Mouse (Mus musculus): ENCODE measurements around the gene Hagh. TPM values are rescaled to one million over a fixed set of nuclear protein-coding genes. Genes with fewer than 3 reads are reported as not detected.

Gene Hagh
- polyA plus RNA-seq, 1 experiment = not detected

DNA sequence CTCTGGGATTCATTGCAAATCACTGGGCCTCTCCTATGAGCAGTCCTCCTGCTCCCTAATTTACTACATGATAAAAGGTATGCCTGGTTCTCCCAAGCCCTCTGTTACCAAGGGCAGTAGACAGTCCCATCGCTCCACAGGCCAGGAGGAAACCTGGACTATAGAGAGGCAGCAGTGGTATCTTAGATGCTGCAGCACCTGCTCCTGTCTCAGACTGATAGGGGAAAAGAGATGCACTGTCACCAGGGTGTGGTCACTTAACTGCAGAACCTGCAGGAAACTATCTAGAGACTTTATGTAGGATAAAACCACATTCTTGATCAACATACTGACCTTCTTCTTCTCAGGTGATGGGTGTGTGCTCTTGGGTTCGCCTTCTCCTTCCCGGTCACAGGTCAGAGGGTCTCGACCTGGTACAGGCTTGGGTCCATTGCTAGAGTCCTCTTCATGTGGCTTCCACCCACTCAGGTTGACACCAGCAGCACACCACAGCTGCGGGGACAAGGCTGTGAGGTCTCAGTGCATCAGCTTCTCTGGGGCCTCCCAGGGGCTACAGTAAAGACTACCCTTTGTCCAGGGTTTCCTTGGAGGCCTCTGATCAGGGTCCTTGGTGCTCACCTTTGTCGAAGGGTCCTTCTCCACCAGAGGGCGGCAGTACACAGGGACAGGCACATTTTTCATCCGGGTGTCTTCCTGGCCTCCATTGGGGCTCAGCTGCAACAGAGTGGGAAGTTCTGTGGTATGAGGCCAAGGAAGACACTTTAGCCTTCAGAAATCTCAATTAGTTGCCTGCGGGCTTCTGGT lies 62.9 kb downstream of the Hagh start:
- TF ChIP-seq CTCF (IDR thresholded peaks at IDR 0.05; ENCODE audit: insufficient read depth, low read depth, low read length) (no peak), POLR2A (IDR thresholded peaks at IDR 0.05; ENCODE audit: insufficient read depth, low read depth, low read length) (no peak)
- 67% methylated on average over 9 of the region's 9 CpGs for WGBS
- Histone ChIP-seq H3K27ac (ENCODE audit: insufficient read depth, low read depth, low read length) (no peak overlapping the region), H3K4me3 (ENCODE audit: insufficient read depth, low read depth, low read length) (no peak overlapping the region), H3K4me1 (ENCODE audit: control insufficient read depth, insufficient read depth, low read length) (peaks cover 9% of the 10 kb centered on the region)

DNA sequence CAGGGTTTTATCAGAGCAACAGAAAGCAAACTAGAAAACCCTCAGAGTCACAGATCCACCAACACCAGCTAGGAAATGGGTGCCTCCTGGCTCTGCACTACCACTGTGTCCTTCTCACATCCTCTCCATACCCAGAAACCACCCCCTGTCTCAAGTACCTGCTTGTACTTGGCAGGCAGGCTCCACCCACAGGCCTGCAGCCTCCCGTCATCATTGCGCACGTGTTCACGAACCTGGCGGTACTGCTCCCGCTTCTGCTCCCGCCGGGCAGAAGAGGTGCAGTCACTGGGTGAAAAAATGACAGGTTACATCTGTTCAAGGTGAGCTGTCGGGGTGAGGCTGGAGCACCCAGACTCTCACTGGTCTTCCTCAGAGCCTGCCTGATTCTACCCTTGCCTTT lies 63.8 kb downstream of the Hagh start:
- no peak for TF ChIP-seq POLR2A (IDR thresholded peaks at IDR 0.05; ENCODE audit: insufficient read depth, low read depth, low read length)
- TF ChIP-seq CTCF (IDR thresholded peaks at IDR 0.05; ENCODE audit: insufficient read depth, low read depth, low read length) = no peak
- Histone ChIP-seq H3K27ac (ENCODE audit: insufficient read depth, low read depth, low read length) (no peak overlapping the region), H3K4me3 (ENCODE audit: insufficient read depth, low read depth, low read length) (no peak overlapping the region), H3K4me1 (ENCODE audit: control insufficient read depth, insufficient read depth, low read length) (peaks cover under 1% of the 10 kb centered on the region; the same call in 1 of the 2 replicates)
- WGBS = 89% methylated on average over 9 of the region's 9 CpGs

DNA sequence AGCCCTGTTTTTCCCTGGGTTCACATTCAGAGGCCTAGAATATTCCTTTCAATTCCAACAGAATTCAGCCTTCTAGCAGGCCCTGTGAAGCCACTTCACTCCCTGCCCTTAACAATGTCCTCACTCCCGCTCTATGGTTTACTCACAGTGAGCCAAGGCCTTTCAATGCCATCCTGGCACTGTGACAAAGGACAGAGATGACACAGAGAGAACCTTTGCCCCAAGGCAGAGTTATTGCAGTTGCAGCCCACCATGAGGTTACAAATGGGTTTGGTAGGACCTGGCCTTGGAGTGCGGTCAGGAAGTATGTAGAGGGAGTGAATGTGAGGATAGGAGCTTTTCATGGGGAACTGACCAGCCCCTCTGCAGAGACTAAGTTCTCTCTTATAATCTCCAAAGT lies 67.6 kb downstream of the Hagh start:
- H3K4me1 ChIP-seq (ENCODE audit: control insufficient read depth, insufficient read depth, low read length) = peaks cover 3% of the 10 kb centered on the region; the same call in 1 of the 2 replicates
- H3K27ac ChIP-seq (ENCODE audit: insufficient read depth, low read depth, low read length) = no peak overlapping the region
- 80% methylated on average over 2 of the region's 2 CpGs for WGBS
- TF ChIP-seq CTCF (IDR thresholded peaks at IDR 0.05; ENCODE audit: insufficient read depth, low read depth, low read length) = no peak
- TF ChIP-seq POLR2A (IDR thresholded peaks at IDR 0.05; ENCODE audit: insufficient read depth, low read depth, low read length) = no peak
- no peak overlapping the region for H3K4me3 ChIP-seq (ENCODE audit: insufficient read depth, low read depth, low read length)

DNA sequence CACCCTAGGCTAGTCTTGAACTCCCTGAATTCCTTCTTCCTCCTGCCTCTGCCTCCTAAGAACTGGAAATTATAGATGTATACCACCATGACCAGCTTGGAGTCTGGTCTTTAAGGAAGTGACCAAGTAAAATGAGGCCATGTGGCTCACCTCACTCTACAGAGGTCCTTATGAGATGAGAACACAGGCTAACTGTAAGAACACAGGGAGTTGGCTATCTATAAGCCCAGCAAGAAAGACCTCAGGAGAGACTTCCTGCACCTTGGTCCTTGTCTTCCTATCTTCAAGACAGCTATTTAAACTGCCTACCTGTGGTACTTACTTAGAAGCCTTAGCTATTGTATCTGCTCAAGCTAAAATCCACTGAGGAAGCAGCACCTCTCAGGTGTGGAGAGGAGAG lies 74.0 kb downstream of the Hagh start:
- Histone ChIP-seq H3K4me1 (ENCODE audit: control insufficient read depth, insufficient read depth, low read length) (peaks cover 3% of the 10 kb centered on the region; the same call in 1 of the 2 replicates), H3K4me3 (ENCODE audit: insufficient read depth, low read depth, low read length) (no peak overlapping the region), H3K27ac (ENCODE audit: insufficient read depth, low read depth, low read length) (no peak overlapping the region)
- TF ChIP-seq POLR2A (IDR thresholded peaks at IDR 0.05; ENCODE audit: insufficient read depth, low read depth, low read length) (no peak), CTCF (IDR thresholded peaks at IDR 0.05; ENCODE audit: insufficient read depth, low read depth, low read length) (no peak)

Other genes with a start within 250 kb of the Hagh start
- gene Tsc2, start 207.5 kb upstream of the Hagh start, polyA plus RNA-seq (2012; ENCODE audit: insufficient read depth, insufficient read length, low replicate concordance, missing spikeins) = 286 TPM in 1 of 2 replicates, not detected in the other
- gene Nthl1, start 207.5 kb upstream of the Hagh start, polyA plus RNA-seq (2012; ENCODE audit: insufficient read depth, insufficient read length, low replicate concordance, missing spikeins) = not detected in 2 replicates
- not detected in 2 replicates for gene Slc9a3r2, start 189.8 kb upstream of the Hagh start, polyA plus RNA-seq (2012; ENCODE audit: insufficient read depth, insufficient read length, low replicate concordance, missing spikeins)
- gene Npw, start 181.7 kb upstream of the Hagh start, polyA plus RNA-seq (2012; ENCODE audit: insufficient read depth, insufficient read length, low replicate concordance, missing spikeins) = not detected in 2 replicates
- not detected in 2 replicates for gene Zfp598, start 170.5 kb upstream of the Hagh start, polyA plus RNA-seq (2012; ENCODE audit: insufficient read depth, insufficient read length, low replicate concordance, missing spikeins)
- not detected in 2 replicates for gene Syngr3, start 150.2 kb upstream of the Hagh start, polyA plus RNA-seq (2012; ENCODE audit: insufficient read depth, insufficient read length, low replicate concordance, missing spikeins)
- gene Gfer, start 144.0 kb upstream of the Hagh start, polyA plus RNA-seq (2012; ENCODE audit: insufficient read depth, insufficient read length, low replicate concordance, missing spikeins) = not detected in 2 replicates
- not detected in 2 replicates for gene Noxo1, start 143.9 kb upstream of the Hagh start, polyA plus RNA-seq (2012; ENCODE audit: insufficient read depth, insufficient read length, low replicate concordance, missing spikeins)
- not detected in 2 replicates for gene Tbl3, start 132.5 kb upstream of the Hagh start, polyA plus RNA-seq (2012; ENCODE audit: insufficient read depth, insufficient read length, low replicate concordance, missing spikeins)
- gene Rnf151, start 122.1 kb upstream of the Hagh start, polyA plus RNA-seq (2012; ENCODE audit: insufficient read depth, insufficient read length, low replicate concordance, missing spikeins) = not detected in 2 replicates
- not detected in 2 replicates for gene Rps2, start 122.0 kb upstream of the Hagh start, polyA plus RNA-seq (2012; ENCODE audit: insufficient read depth, insufficient read length, low replicate concordance, missing spikeins)
- gene Ndufb10, start 115.7 kb upstream of the Hagh start, polyA plus RNA-seq (2012; ENCODE audit: insufficient read depth, insufficient read length, low replicate concordance, missing spikeins) = not detected in 2 replicates
- not detected in 2 replicates for gene Rpl3l, start 112.3 kb upstream of the Hagh start, polyA plus RNA-seq (2012; ENCODE audit: insufficient read depth, insufficient read length, low replicate concordance, missing spikeins)
- gene Msrb1, start 103.5 kb upstream of the Hagh start, polyA plus RNA-seq (2012; ENCODE audit: insufficient read depth, insufficient read length, low replicate concordance, missing spikeins) = not detected in 2 replicates
- not detected in 2 replicates for gene Hs3st6, start 87.2 kb upstream of the Hagh start, polyA plus RNA-seq (2012; ENCODE audit: insufficient read depth, insufficient read length, low replicate concordance, missing spikeins)
- not detected in 2 replicates for gene Meiob, start 35.9 kb upstream of the Hagh start, polyA plus RNA-seq (2012; ENCODE audit: insufficient read depth, insufficient read length, low replicate concordance, missing spikeins)
- gene Fahd1, start 10.2 kb downstream of the Hagh start, polyA plus RNA-seq (2012; ENCODE audit: insufficient read depth, insufficient read length, low replicate concordance, missing spikeins) = not detected in 2 replicates
- gene Igfals, start 25.9 kb downstream of the Hagh start, polyA plus RNA-seq (2012; ENCODE audit: insufficient read depth, insufficient read length, low replicate concordance, missing spikeins) = not detected in 2 replicates
- gene Nubp2, start 46.2 kb downstream of the Hagh start, polyA plus RNA-seq (2012; ENCODE audit: insufficient read depth, insufficient read length, low replicate concordance, missing spikeins) = not detected in 2 replicates
- not detected in 2 replicates for gene Spsb3, start 46.5 kb downstream of the Hagh start, polyA plus RNA-seq (2012; ENCODE audit: insufficient read depth, insufficient read length, low replicate concordance, missing spikeins)
- not detected in 2 replicates for gene Eme2, start 54.9 kb downstream of the Hagh start, polyA plus RNA-seq (2012; ENCODE audit: insufficient read depth, insufficient read length, low replicate concordance, missing spikeins)
- not detected in 2 replicates for gene Mrps34, start 55.0 kb downstream of the Hagh start, polyA plus RNA-seq (2012; ENCODE audit: insufficient read depth, insufficient read length, low replicate concordance, missing spikeins)
- not detected in 2 replicates for gene Nme3, start 56.4 kb downstream of the Hagh start, polyA plus RNA-seq (2012; ENCODE audit: insufficient read depth, insufficient read length, low replicate concordance, missing spikeins)
- gene Mapk8ip3, start 96.8 kb downstream of the Hagh start, polyA plus RNA-seq (2012; ENCODE audit: insufficient read depth, insufficient read length, low replicate concordance, missing spikeins) = 307 TPM in 1 of 2 replicates, not detected in the other
- gene Jpt2, start 120.5 kb downstream of the Hagh start, polyA plus RNA-seq (2012; ENCODE audit: insufficient read depth, insufficient read length, low replicate concordance, missing spikeins) = not detected in 2 replicates
- gene Cramp1l, start 175.6 kb downstream of the Hagh start, polyA plus RNA-seq (2012; ENCODE audit: insufficient read depth, insufficient read length, low replicate concordance, missing spikeins) = not detected in 2 replicates
- gene Ift140, start 175.9 kb downstream of the Hagh start, polyA plus RNA-seq (2012; ENCODE audit: insufficient read depth, insufficient read length, low replicate concordance, missing spikeins) = not detected in 2 replicates
- gene Tmem204, start 243.4 kb downstream of the Hagh start, polyA plus RNA-seq (2012; ENCODE audit: insufficient read depth, insufficient read length, low replicate concordance, missing spikeins) = not detected in 2 replicates